Mouse (Mus musculus): Measurements from ENCODE around the gene Gm49333. TPM values are rescaled to one million over a fixed set of nuclear protein-coding genes. Genes with fewer than 3 reads are reported as not detected.

The Gm49333 gene
- polyA plus RNA-seq (2012; rRNA removed; ENCODE audit: low replicate concordance) = 0.15 and 0.30 TPM in 2 replicates

DNA sequence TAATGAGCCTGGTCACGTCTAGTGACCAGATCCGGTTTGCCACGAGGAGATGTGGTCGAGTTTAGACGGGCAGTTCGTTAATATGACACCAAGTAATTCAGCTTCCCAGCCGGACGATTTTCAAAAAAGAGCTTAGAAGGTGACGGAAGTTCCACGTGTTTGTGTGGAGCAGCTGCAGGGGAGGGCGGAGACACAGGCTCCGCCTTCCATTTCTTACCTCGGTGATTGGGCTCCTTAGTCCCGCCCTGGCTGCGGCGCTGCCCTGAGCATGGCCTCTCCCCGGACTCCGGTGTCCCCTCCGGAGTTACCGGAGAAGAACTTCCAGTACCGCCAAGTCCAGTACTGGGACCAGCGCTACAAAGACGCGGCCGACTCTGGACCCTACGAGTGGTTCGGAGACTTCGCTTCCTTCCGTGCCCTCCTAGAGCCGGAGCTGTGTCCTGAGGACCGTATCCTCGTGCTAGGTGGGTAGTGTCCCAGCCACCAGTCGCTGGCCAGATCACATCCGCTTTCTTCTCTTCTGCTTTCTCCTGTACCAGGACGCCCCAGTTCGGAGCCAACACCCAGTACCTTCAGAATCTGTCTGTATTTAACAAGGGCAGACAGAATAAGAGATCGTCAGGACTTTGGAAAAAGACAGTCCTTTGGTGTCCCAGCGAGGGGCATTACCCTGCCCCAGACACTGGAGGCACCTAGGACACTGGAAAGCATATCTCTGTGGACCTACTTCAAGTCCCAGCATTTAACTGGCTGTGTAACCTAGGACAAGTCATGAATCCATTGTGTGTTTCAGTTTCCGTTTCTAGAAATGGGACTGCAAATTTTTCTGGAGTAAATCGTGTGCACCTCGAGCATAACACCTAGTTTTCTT lies at the start of gene Gm49333, which contains the start of the genes Eef1akmt4 and Alg3:
TSS of gene Gm49333 (plus strand) at position 254 of the 871 bp plus-strand sequence.
TSS of gene Eef1akmt4 (plus strand) at position 237 of the 871 bp plus-strand sequence.
TSS of gene Alg3 (minus strand) at position 379 of the 871 bp plus-strand sequence.

GRCm38 (mm10) chr16:20589366-20589938 lies 22.0 kb upstream of the Gm49333 start, which contains the start of gene Vwa5b2:
Vwa5b2 (plus strand) TSS chr16:20589471.

DNA sequence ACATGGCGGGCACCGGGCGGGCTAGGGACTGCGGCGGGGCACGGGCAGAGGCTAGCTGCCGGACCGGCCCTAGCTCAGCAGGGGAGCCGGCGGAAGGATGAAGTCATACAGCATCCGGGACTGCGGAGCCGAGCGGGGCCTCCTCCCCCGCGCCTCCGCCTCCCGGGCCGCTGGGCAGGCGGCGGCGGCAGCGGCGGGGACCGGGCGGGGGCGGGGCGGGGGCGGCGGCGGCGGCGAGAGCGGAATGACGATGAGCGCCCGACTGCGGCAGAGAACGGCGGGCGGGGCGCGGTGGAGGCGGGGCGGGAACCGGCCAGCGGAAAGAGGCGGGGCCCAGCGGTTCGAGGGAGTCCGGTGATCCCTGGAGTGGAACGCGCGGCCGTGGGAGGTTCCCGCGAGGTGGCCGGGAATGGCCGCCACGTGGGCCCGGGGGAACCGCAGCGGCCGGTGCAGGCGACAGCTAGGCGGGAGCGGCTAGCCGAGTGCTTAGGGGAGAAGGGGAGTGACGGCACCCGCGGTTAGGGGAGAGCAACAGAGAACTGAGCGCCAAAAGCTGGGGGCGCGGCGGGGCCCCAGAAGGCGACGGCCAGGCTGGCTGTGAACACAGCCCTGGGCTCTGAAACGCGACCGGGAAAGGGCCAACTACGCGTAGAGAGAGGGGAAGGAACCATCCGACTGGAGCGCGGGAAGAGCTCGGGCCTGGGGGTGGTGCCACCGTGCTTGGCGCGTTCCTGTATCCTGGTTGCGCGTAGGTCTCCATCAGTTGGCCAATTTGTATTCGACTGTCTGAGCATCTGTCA lies 10.0 kb downstream of the Gm49333 start, which contains the start of gene Camk2n2:
TSS of gene Camk2n2 (minus strand) at position 97 of the 800 bp plus-strand sequence.

DNA sequence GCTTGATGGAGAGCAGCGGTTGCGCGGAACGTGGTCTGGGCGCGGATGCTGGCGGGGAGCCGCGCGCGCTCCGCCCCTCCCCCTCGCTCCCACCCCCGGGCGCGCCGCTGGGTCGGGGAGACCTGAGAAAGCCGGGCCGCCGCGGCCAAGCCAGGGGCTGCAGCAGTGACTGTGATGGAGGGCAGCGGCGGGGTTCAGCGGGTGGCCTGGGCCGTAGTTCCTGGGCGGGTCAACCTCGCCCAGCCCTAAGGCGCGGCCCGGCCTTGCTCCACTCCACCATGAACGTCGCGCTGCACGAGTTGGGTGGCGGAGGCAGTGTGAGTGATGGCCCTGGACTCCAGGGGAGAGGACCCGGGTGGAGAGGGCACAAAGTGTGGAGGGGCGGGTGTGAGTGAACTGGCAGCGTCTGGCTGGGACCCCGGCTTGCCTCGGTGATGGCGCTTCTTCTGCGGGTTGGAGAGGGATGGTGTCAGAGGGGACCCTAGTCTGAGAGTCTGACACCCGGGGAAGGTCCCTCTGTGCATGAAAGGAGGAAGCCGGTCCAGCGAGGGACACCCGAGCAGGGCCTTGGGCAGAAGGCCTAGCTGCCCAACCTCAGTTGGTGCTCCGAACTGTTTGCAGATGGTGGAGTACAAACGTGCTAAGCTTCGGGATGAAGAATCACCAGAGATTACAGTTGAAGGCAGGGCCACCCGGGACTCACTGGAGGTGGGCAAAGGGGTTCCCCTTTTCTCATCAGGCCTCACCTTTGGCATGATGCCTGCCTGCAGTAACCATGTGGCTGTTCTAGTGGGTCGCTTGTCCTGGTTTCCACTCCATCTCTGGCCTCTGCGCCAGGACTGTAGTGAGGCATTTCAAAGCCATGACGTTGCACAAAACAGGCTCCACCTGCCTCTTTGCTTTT lies 18.6 kb downstream of the Gm49333 start, which contains the start of gene Ece2:
TSS of gene Ece2 (plus strand) at position 98 of the 904 bp plus-strand sequence.

GRCm38 (mm10) chr16:20651076-20651946 lies 39.9 kb downstream of the Gm49333 start, which contains the start of gene Psmd2:
Psmd2 (plus strand) TSS chr16:20651652.

GRCm38 (mm10) chr16:20668013-20668412 lies 56.6 kb downstream of the Gm49333 start, which contains the start of gene Eif4g1:
Eif4g1 (plus strand) TSS chr16:20668313.

DNA sequence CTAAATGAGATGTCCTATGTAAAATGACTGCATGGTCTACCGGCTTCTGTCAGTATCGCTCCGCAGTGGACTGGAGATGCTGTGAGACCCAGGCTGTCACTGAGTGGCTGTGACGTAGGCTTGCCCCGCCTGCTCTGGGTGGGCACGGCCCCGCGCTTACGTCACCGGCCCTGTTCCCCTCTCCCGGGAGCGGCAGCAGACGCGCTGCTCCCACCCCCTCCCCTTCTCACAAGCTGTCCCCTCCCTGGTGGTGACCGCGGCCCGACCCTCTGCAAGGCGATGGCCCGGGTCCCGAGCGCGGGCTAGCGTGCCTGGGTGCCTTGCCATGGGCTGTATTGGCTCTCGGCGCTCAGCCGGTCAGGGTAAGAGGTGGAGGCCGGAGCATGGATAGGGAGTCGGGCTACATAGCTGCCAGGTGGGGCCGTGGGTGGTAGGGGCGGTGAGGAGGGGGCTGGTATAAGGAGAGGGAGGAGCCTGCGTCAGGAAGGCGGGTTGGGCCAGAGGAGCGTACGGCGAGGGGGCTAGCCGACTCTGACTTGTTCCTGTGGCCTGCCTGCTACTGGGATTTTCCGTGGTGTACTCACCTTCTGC lies 81.8 kb downstream of the Gm49333 start, which contains the start of gene Fam131a:
TSS of gene Fam131a (plus strand) at position 131 of the 591 bp plus-strand sequence.

Other genes with a start within 250 kb of the Gm49333 start
- gene Abcc5, start 185.2 kb upstream of the Gm49333 start, polyA plus RNA-seq (2012; rRNA removed; ENCODE audit: low replicate concordance) = 12.5 and 18.1 TPM in 2 replicates
- 11.1 and 14.5 TPM in 2 replicates for gene Eif2b5, start 112.8 kb upstream of the Gm49333 start, polyA plus RNA-seq (2012; rRNA removed; ENCODE audit: low replicate concordance)
- 32.7 and 44.7 TPM in 2 replicates for gene Dvl3, start 94.6 kb upstream of the Gm49333 start, polyA plus RNA-seq (2012; rRNA removed; ENCODE audit: low replicate concordance)
- 358 and 481 TPM in 2 replicates for gene Ap2m1, start 76.1 kb upstream of the Gm49333 start, polyA plus RNA-seq (2012; rRNA removed; ENCODE audit: low replicate concordance)
- 16.3 and 29.3 TPM in 2 replicates for gene Abcf3, start 63.0 kb upstream of the Gm49333 start, polyA plus RNA-seq (2012; rRNA removed; ENCODE audit: low replicate concordance)
- gene Vwa5b2, start 22.1 kb upstream of the Gm49333 start, polyA plus RNA-seq (2012; rRNA removed; ENCODE audit: low replicate concordance) = 5.8 and 15.6 TPM in 2 replicates
- 6.3 and 11.3 TPM in 2 replicates for gene Eef1akmt4, start within 50 bp of the Gm49333 start, polyA plus RNA-seq (2012; rRNA removed; ENCODE audit: low replicate concordance)
- gene Alg3, start 125 bp downstream of the Gm49333 start, polyA plus RNA-seq (2012; rRNA removed; ENCODE audit: low replicate concordance) = 21.4 and 23.3 TPM in 2 replicates
- gene Camk2n2, start 9.7 kb downstream of the Gm49333 start, polyA plus RNA-seq (2012; rRNA removed; ENCODE audit: low replicate concordance) = 5.2 and 5.7 TPM in 2 replicates
- 0.19 TPM in 1 of 2 replicates, not detected in the other for gene Ece2, start 18.2 kb downstream of the Gm49333 start, polyA plus RNA-seq (2012; rRNA removed; ENCODE audit: low replicate concordance)
- gene Psmd2, start 40.0 kb downstream of the Gm49333 start, polyA plus RNA-seq (2012; rRNA removed; ENCODE audit: low replicate concordance) = 22.5 and 32.8 TPM in 2 replicates
- 261 and 397 TPM in 2 replicates for gene Eif4g1, start 56.7 kb downstream of the Gm49333 start, polyA plus RNA-seq (2012; rRNA removed; ENCODE audit: low replicate concordance)
- 3.0 and 6.5 TPM in 2 replicates for gene Fam131a, start 81.6 kb downstream of the Gm49333 start, polyA plus RNA-seq (2012; rRNA removed; ENCODE audit: low replicate concordance)
- 6.8 and 8.2 TPM in 2 replicates for gene Polr2h, start 106.1 kb downstream of the Gm49333 start, polyA plus RNA-seq (2012; rRNA removed; ENCODE audit: low replicate concordance)
- gene Clcn2, start 106.1 kb downstream of the Gm49333 start, polyA plus RNA-seq (2012; rRNA removed; ENCODE audit: low replicate concordance) = 142 and 219 TPM in 2 replicates
- gene Chrd, start 121.5 kb downstream of the Gm49333 start, polyA plus RNA-seq (2012; rRNA removed; ENCODE audit: low replicate concordance) = 2.1 and 4.5 TPM in 2 replicates
- 4.2 and 6.7 TPM in 2 replicates for gene Thpo, start 122.9 kb downstream of the Gm49333 start, polyA plus RNA-seq (2012; rRNA removed; ENCODE audit: low replicate concordance)

All from duodenum, adult 2 months (tissue).